Mouse (Mus musculus) thymus, adult 2 months (tissue): ENCODE results near the gene Nectin1.

Experiments
- CTCF ChIP-seq: fragments of 200-500 bp; IDR thresholded peaks from 2 replicates; pipeline ENCODE4 v1.5.1; 2012; ENCODE audit warnings: mild to moderate bottlenecking, control low read depth, low read length, moderate library complexity, borderline replicate concordance; ENCODE audit not compliant: control insufficient read depth, poor library complexity, insufficient read depth; ENCODE audit errors: extremely low read depth
- POLR2A ChIP-seq: fragments of 200-500 bp; IDR thresholded peaks from 2 replicates; pipeline ENCODE4 v1.6.1; 2012; ENCODE audit warnings: mild to moderate bottlenecking, low read length, control low read depth, moderate library complexity; ENCODE audit not compliant: control insufficient read depth, poor library complexity, insufficient read depth; ENCODE audit errors: extremely low read depth

DNA sequence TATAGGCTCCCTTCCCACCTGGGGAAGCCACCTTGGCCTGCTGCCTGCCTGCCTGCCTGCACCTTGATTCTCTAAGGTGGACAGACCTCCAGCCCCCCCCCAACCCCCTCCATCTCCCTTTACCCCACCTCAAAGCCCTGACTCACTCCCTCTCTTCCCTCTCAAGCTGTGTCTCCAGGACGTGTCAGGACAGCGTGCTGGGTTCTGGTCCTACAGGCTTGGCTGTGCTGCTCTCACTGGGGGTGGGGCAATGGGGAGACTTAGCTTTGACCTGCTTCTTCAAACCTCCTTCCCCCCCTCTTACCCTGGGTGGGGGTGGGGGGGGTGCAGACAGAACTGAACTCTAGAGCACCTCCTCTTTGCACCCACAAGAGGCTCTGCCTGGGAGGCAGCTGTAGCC lies 29.7 kb downstream of the Nectin1 start:
- TF ChIP-seq CTCF (no peak), POLR2A (no peak)
